Mouse (Mus musculus) fat pad, adult 2 months (tissue): ENCODE measurements at regions not wholly inside any gene's neighbourhood (a gene's known extent, or its start where the extent isn't known, plus 50 kb on each side); places are given as distances from the start of the nearest gene placed in this dataset.

Experiments used
- DNase-seq: peaks from one replicate; pipeline ENCODE4 v3.0.0-alpha.2; 2011; ENCODE audit warnings: low read depth, low spot score; ENCODE audit errors: extremely low read depth

GRCm38 (mm10) chr2:166357824-166358223 is 202.4 kb upstream of the Sulf2 start:
- DNase-seq = no peak

- DNase-seq = no peak
Observed at GRCm38 (mm10) chr2:166355944-166356343, 200.5 kb upstream of the Sulf2 start.

- DNase-seq = no peak
Observed at GRCm38 (mm10) chr2:166355446-166355845, 200.0 kb upstream of the Sulf2 start.

GRCm38 (mm10) chr2:166354391-166354790 is 198.9 kb upstream of the Sulf2 start:
- DNase-seq = no peak

- DNase-seq = no peak
Observed at GRCm38 (mm10) chr2:166353447-166354111, 198.1 kb upstream of the Sulf2 start.

GRCm38 (mm10) chr2:166351984-166352383 is 196.5 kb upstream of the Sulf2 start:
- no peak for DNase-seq

GRCm38 (mm10) chr2:166351581-166351980 is 196.1 kb upstream of the Sulf2 start:
- no peak for DNase-seq

GRCm38 (mm10) chr2:166348654-166349053 is 193.2 kb upstream of the Sulf2 start:
- DNase-seq = no peak

GRCm38 (mm10) chr2:166346421-166347182 is 191.1 kb upstream of the Sulf2 start:
- no peak for DNase-seq

- no peak for DNase-seq
Observed at GRCm38 (mm10) chr2:166343551-166344340, 188.3 kb upstream of the Sulf2 start.

GRCm38 (mm10) chr2:166342407-166342806 is 186.9 kb upstream of the Sulf2 start:
- no peak for DNase-seq

GRCm38 (mm10) chr2:166340196-166340595 is 184.7 kb upstream of the Sulf2 start:
- DNase-seq = no peak

GRCm38 (mm10) chr2:166339427-166339826 is 184.0 kb upstream of the Sulf2 start:
- no peak for DNase-seq

- no peak for DNase-seq
Observed at GRCm38 (mm10) chr2:166338396-166339085, 183.1 kb upstream of the Sulf2 start.

GRCm38 (mm10) chr2:166337666-166338065 is 182.2 kb upstream of the Sulf2 start:
- no peak for DNase-seq

GRCm38 (mm10) chr2:166335702-166336101 is 180.2 kb upstream of the Sulf2 start:
- DNase-seq = no peak

GRCm38 (mm10) chr2:166334559-166334958 is 179.1 kb upstream of the Sulf2 start:
- DNase-seq = no peak

GRCm38 (mm10) chr2:166333818-166334217 is 178.4 kb upstream of the Sulf2 start:
- no peak for DNase-seq

- DNase-seq = no peak
Observed at GRCm38 (mm10) chr2:166332748-166333417, 177.4 kb upstream of the Sulf2 start.

GRCm38 (mm10) chr2:166331192-166331591 is 175.7 kb upstream of the Sulf2 start:
- no peak for DNase-seq

- DNase-seq = no peak
Observed at GRCm38 (mm10) chr2:166330364-166330763, 174.9 kb upstream of the Sulf2 start.
